Mouse (Mus musculus) kidney, adult 9 months (tissue): ENCODE measurements around the gene Klf13.

Experiments used
- DNase-seq: peaks from one replicate; pipeline ENCODE4 v3.0.0; 2022

Gene Klf13

DNA sequence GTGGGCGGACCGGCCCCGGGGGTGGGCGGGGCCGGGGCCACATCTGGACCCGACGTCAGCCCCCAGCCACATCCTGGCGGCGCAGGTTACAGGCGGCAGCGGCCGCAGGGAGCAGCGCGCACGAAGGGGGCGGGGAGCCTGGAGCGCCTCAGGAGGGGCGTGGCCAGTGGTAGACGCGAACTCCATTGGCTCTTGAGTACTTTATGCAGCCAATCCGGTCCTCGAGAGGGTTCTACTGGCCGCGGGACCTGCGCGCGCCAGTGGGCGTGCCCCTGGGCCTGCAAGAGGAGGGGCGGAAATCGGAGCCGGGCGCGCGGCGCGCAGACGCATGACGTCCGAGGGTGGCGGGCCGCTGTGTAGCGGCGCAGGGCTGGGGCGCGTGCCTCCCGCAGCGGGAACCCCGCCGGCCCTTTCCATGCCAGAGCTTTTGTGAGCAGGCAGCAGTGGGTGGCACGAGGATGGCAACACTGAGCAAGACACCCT, at the start of gene Klf13:
TSS of gene Klf13 (minus strand) at position 2 of the 483 bp plus-strand sequence.
- peak; percentile 99 for DNase-seq

DNA sequence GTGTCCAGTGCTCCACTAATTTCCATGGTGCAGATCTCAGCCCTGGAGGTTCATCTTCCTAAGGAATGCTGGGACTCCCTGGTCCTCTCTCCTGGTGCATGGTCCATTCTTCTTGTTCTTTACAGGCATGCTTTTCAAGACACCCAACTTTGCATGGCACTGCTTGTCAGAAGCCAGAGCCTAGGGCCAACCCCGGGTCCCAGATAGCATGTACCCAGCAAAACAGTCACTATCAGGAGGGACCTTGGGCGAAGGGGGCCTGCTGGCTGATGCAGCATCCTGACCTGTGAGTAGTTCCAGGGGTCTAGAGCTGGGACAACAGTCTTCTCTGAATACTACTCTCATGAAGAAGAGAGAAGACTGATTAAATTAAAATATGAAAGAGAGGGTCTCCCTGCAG, 49.7 kb upstream of the Klf13 start:
- no peak for DNase-seq

DNA sequence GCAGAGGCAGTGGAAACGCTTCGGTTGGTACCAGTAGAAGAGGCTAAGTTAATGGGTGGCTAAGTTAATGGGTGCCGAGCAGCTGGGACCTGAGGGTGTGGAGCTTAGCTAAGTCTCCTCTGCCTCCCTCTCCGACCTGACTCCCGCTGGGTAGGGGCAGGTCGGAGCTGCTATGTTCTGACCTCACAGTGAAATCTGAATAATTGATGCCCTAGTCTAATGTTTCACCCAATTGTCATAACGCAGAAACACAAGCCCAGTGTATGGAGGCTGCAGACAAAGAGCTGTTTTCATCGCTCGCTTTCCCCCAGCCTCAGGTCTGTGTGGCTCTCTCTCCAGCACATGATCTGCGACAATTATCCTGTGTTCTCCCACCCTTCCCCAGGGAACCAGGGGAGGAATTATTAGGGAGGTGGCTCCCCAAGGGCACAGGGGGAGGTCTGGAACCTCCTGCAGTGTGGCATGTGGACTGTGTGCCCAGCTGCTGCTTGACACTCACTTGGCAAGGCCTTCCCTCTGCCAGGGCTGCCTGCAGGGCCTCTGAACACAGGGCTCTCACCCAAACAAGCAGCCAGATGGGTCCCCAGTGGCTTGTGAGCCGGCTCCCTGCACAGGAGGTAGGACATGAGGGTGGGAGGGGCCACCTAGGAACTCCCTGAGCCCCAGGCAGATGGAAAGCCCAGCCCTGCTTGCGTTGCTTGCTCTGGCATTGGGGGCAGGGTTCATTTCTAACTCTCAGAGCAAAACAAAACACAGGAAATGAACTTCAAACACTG, 47.9 kb upstream of the Klf13 start:
- peak; percentile 88 for DNase-seq

DNA sequence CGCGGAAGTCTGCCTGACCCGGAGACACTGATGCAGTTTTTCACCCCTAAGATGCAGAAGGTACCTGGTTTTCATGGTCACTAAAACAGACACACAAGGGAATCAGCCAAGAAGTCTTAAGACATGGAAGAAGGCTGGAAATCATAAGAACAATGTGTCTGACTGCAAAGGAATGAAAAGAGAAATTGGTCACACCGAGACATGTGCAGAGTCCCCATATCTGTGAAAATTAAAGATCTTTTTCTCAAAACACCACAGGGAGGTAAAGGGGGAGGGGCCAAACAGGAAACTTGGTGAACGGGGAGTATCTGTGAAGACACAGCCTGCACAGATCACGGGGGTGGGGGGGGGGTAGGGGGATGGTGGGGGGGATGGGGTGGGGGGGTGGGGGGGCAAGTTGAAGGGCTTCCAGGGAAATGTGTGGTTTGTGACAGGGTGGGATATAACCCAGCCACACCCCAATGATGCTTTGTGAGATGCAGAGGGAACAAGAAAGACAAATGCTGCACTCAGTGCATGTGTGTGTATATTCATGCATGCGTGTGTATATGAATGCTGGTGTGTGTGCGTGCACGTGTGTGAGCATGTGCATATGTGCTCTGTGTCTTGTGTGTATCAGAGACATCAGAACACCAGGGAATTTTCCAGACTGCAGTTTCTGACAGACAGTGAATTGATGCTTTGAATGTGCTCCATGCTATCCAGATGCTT, 47.1 kb upstream of the Klf13 start:
- no peak for DNase-seq

DNA sequence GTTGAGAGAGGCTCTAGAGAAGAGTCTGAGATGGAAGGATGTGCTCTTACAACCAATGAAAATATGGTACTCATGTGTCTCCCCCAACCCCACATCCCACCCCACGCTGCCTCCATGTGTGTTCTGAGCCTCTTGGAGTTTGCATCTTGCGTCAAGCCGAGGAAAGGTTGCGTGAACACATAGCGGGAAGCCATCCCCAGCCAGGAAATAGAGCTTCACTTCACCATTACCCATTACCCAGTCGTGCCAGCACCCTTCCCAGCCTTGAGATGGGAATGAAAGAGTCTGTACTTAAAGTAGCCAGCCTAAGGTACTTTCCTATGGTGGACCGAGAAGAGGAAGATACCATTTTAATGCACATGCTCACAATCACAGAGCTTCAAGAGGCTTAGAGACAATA, 46.6 kb upstream of the Klf13 start:
- no peak for DNase-seq

DNA sequence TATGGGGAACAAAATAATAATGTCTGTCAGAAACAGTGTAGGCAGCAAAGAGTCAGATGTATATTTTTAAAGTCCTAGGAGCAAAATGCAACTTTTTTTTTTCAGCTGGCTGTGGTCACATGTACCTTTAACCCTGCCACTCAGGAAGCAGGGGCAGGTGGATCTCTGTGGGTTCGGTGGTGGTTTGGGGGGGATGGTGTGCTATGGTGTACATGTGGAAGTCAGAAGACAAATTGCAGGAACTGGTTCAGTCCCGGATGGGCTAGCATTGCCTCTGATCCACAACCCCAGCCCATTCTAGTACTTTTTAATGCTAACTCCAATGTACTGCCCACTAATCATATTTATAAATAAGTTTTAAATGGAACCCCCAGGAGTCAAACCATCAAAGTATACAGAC, 45.6 kb upstream of the Klf13 start:
- no peak for DNase-seq

DNA sequence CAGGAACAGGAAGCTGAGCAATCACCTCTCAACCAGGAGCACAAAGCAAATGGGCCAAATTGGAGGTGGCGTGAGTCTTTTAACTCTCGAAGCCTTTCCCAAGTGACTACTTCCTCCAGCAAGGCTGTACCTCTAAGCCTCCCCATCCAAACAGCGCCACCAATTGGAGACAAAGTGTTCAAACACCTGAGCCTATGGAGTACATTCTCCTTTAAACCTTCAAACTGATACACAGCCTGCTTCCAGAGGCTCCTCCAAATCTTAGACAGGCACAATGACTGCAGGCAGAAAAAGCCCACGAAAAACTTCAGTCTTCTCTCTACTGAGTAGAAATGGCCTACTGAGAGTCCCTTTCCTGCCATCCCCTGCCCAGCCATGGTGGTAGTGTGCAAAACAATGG, 38.9 kb upstream of the Klf13 start:
- DNase-seq: no peak

DNA sequence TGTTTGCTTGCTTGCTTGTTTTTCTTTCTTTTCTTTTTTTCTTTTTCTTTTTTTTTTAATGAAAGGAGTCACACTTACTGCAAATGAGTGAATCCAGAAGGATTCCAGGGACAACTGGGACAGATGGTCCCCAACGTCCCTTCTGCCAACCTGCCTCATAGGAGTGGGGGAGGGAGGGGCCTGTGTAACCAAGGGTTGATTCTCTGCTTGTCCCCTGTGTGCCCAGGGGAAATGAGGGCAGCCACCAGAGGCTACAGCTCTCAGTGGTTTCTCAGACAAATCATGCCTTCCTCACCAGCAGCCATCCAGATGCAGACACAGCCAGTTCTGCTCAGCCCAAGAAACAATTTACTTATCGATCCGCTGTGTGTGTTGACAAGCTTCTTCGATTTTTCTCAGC, 32.3 kb upstream of the Klf13 start:
- no peak for DNase-seq

DNA sequence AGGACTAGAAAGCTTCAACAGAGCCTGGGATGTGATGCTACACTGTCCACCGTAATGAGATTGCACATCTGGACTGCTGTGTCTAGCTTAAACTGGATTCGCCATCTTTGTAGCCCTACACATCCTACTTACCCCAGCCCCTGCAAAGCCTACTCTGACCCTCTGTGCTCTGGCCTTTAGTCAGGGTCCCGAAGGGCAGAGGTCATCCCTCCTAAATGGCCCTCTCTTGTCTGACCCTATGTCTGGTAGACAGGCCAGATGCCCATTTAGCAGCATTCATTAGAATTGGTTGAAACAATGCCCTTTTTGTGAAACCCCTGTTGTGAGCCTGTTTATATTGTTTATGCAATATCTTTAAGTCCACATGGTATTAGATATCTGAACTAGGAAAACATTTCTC, 31.2 kb upstream of the Klf13 start:
- no peak for DNase-seq

DNA sequence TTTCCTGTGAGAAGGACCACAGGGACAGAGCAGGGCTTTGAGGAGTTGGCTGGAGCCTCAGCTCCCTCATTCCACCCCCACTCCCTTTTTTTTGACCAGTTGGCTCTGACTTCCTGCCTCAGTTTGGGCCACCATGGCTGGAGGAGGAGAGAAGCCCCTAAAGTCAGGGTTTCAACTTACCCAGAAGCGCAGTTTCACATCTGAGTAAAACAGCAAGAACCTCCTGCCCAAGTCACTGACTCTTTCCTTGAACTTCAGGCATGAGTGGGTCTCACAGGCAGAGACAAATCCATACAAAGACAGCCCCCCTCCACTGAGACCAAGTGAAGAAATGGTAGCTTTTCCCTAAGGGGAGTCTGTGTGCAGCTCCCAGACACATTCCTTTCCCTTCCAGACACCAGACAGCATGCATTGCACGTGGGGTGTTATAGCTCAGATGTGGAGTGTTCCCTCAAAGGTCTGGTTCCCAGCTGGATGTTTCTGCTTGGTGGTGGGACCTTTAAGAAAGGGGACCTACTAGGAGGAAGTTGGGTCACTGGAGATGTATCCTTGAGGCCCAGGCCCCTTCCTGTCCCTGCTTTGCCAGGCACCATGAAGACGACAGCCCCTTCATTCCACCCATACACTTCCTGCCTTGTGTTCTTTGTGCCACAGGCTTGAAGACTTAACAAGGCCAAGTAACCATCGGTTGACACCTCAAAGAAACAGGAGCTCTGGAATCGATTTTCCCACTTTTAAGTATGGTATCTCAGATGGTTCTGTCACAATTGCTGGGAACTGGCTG, 27.1 kb upstream of the Klf13 start:
- DNase-seq: no peak

DNA sequence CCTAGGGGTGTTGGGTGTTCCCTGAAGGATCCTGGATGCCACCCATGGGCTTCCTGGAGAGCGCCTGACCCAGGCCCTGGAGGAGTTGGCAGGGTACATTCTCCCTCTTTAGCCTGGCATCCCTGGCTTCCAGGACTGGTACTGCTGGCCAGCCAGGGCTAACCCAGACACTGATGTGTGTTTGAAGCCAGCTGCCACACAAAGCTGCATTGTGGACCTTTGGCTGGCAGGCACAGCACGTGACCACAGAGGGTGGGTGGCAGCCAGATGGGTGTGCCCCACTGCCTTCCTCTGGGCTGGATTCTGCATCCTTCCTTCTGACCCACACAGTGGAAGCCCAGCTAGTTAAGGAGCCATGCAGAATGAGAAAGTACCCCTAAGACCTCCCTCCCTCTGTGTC, 26.4 kb upstream of the Klf13 start:
- peak; percentile 11 for DNase-seq

DNA sequence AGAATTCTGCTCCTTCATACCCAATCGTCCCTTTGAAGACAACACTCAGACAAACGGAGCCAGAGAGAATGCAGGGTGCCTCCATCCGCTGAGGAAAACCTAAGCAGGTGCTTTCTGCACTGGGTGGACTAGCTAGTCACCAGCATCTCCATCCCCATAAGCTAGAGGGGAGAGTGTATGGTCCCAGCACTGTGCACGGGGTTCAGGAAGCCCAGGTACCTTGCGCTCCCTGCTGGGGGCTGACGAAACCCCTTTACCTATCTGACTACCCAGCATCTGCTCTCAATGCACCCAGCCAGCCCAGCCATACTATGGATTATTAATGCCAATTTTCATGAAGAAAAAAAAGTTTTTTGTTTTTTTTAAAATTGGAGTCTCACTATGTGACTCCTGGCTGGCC, 25.4 kb upstream of the Klf13 start:
- no peak for DNase-seq

DNA sequence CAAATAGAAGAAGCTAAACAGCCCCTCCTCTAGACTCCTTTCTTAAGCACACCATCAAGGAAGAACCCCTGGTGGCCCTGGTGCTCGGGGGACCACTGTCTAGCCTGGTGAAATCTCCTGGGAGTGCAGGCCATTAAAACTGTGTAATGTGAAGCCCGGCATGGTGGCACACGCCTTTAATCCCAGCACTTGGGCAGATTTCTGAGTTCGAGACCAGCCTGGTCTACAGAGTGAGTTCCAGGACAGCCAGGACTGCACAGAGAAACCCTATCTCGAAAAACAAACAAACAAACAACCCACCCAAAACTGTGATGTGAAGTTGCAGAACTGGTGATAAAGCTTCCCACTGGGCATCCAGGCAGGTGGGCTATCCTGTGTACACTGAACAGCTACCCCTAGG, 24.9 kb upstream of the Klf13 start:
- DNase-seq: no peak

DNA sequence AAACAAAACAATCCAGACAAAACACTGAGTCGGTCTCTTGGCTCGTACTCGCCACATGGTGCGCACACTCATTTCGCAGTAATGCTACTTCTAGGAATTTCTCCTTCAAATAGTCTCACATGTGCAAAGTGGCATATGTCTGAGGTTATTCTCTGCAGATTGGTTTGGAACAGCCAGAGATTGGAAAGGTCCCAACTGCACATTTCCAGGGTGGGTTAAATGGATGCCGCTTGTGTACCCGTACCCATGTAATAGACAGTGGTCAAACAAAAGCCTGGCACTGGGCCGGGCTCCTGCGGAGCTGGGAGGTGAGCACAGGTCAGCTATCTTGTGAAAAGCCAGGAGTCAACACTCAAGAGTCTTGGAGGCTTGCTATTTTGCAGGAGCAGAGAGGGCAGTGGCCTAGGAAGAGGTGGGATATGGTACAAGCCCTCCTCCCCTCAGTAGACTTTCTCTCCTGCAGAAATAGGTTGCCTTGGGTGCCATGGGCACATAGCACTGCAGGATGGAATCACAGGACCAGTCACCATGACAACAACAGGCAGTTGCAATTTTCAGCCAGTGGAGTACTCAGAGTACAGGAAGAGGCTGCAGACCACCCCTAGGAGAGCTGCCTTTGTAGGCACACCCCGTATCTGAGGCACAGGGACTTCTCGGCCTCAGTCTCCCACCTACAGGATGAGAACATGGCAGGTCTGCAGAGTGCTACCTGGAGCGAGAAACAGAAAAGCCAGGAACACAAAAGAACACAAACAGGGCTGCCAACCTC, 19.3 kb upstream of the Klf13 start:
- DNase-seq: no peak

DNA sequence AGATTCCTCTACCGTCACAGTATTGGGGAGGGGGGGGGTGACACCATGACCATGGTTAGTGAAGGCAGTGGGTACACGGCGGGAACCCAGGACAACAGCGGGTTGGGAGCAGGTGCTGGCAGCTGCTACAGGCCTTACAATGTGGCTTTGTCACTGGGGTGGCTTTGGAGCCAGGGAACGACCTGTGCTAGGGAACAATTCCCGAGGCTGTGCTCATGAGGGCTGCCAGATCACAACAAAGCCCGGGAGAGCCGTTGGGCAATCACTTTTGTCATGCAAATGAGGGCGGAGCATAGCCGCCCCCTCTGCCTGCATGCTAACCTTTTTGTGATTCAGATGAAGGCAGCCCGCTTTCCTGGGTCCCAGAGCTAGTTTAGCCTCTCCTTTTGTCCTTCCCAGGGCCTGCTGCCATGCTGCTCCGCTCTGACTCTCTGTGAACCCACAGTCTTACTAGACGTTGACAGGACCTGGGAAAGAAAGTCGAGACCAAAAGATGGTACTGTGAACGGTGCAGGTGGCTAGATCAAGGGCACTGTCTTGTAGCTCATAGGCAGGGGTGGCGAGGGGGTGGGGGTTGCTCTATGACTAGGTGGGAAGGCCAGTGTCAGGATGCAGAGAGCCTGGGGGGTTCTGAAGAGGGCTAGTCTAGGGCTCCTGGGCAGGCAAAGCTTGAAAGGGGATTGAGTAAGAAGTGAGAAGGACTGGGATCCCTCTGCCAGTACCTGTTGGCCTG, 18.4 kb upstream of the Klf13 start:
- no peak for DNase-seq

DNA sequence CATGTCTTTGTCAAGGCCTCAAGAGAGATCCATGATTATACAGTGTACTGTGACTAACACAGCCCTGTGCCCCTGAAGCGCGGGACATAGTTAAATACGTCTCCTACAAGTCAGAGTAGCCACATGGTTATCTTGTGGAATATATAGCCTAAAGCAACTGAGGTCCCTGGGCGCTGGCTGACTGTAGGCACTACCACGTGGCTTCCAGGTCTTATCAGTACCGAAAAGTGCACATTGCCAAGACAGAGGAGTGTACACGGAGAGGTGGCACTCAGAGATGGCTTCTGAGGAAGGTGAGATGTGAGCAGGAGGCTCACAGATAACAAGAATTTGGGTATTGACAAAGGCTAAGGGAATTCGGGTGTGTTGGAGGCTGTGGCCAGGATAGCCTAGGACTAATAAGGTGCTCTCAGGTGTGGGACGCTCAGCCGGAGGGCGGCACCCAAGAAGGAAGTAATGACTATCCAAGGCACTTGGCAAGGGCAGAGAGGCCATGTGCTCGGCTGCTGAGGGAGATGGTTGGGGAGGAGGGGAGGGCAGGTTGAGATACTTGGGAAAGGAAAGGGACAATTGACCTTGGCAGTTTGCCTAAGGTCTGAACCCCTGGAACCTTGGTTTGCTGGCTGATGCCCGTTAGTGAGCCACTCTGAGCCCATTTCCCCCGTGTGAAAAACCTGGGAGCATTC, 17.6 kb upstream of the Klf13 start:
- no peak for DNase-seq

DNA sequence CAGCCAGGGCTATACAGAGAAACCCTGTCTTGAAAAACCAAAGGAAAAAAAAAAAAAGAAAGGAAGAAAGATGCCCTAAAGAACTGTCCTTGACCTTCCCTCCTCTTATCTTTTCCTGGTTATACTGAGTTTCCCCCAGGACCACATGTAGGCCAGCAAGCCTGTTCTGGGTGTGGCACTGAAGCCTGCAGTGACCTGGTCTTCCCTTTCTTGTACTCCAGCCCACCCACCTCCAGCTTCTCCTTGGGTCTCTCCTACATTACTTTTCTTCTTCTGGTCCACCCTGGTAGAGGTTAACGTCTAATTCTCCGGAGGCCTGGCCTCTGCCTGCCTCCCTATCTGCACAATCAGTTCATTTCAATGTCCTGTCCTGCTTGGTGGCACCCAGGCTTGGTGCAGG, 16.7 kb upstream of the Klf13 start:
- no peak for DNase-seq

DNA sequence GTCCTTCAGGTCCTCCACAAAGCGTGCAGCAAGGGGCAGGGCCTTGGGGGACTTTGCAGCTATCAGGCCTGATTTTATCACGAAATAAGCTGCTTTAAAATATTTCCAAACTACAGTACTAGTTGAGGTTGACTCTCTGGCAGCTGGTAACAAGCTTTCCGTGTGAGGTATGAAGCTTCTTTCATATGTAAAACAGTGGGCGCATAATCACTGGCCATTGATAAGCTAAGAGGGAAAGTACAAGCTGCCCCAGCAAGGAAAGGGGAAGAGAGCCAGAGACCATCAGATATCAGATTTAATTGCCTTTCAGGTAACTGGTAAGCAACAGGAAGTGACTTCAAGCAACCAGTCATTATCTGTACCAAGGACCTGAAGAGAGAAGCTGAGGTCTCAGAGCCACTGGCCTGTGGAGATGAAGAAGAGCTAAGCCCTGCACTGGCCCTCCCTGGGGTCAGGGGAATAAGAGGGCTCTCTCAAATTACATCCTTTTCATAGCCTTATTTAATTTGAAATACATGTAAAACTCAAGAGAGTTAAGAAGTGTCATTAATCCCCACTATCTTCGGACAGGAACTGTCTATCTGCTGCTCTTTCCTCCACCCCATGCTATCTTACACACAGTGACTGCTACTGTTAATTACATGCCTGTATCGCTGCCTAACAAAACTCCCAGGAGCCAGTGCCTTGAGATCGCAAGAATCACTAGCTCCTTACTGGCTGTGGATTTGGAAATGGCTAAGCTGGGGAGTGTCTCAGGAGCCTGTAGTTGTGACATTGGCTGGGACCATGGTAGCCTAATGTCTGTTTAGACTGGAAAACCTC, 13.6 kb upstream of the Klf13 start:
- DNase-seq: no peak

DNA sequence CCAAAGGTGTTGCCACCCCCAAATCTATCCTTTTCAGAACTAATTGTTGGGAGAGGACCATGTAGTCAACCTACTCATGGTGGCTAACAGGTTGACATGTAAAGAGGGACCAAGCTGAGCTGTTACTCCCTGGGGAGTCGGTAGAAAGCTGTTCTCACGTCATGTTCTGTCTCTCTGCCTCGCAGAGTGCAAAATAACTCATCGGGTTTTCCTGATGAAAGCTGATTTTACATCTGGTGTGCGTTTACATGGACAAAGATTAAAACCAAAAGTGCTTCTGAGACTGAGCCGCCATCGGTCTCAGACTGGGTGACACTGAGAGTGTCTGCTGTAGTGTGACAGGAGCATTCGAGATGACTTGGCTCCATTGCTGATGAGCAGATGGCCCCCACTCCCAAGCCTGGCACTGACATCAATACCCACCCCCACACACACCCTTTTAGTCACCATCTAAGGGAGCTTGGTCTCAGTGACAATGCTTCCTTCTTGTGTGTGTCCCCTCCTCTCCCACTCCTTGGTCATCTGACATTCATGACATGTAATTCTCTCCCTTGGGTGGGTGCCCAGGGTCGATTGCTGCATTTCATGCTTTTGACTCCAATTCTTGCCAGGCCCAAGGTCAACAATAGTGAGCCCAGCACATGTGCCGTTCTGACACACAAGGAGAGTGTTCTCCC, 12.4 kb upstream of the Klf13 start:
- no peak for DNase-seq

DNA sequence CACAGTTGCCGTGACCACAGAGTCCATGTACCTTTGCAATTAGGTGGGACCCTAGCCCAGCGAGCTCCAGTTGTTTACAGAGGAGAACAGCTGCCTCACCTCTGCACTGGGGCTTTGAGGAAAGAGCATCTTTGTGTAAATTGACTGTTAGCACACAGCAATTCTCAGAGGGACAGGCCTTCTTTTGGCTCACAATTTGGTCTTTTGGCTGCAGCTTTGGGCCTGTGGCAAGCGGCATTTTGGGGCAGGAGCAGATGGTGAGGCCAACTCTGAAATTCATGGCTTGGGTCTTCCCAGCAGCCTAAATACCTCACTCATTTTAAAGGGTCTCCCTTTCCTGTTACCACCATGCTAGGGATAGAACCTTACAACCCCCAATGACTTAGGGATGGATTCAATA, 10.5 kb upstream of the Klf13 start:
- no peak for DNase-seq
